Mouse (Mus musculus) kidney, adult 2 months (tissue): ENCODE measurements around the gene Osbpl3. TPM values are rescaled to one million over a fixed set of nuclear protein-coding genes. Genes with fewer than 3 reads are reported as not detected.

Source experiments
- DNase-seq: peaks from one replicate; pipeline ENCODE4 v3.0.0; 2021
- H3K27ac ChIP-seq: fragments of 200-500 bp; 2 replicates; pipeline ENCODE4 v1.5.1; 2012; ENCODE audit warnings: low read depth, low read length, control low read depth, inconsistent platforms; ENCODE audit not compliant: insufficient read depth
- H3K27me3 ChIP-seq: fragments of 200-500 bp; replicated peaks from 2 replicates; pipeline ENCODE4 v1.6.1; 2012; ENCODE audit warnings: mild to moderate bottlenecking, moderate library complexity, low read length, inconsistent platforms; ENCODE audit not compliant: control insufficient read depth, insufficient read depth
- H3K36me3 ChIP-seq: fragments of 200-500 bp; 2 replicates; pipeline ENCODE4 v1.6.1; 2012; ENCODE audit warnings: mild to moderate bottlenecking, moderate library complexity, low read length, inconsistent platforms; ENCODE audit not compliant: control insufficient read depth, insufficient read depth
- H3K4me1 ChIP-seq: fragments of 200-500 bp; 2 replicates; pipeline ENCODE4 v1.6.1; 2011; ENCODE audit warnings: low read length; ENCODE audit not compliant: control insufficient read depth, insufficient read depth
- H3K4me3 ChIP-seq: fragments of 200-500 bp; 2 replicates; pipeline ENCODE4 v1.5.1; 2011; ENCODE audit warnings: mild to moderate bottlenecking, low read depth, low read length, control low read depth; ENCODE audit not compliant: insufficient read depth
- CTCF ChIP-seq: fragments of 200-500 bp; conservative IDR thresholded peaks from 2 replicates; pipeline ENCODE4 v1.5.1; 2011; ENCODE audit warnings: low read depth, mild to moderate bottlenecking, control low read depth, low read length, moderate library complexity, mixed read lengths; ENCODE audit not compliant: insufficient read depth, insufficient read length
- POLR2A ChIP-seq: fragments of 200-500 bp; IDR thresholded peaks from one replicate; pipeline ENCODE4 v1.6.1; 2011; ENCODE audit warnings: low read depth, low read length, control low read depth
- WGBS: fragments of 180-500 bp; shearing (Covaris S2); methylation state at CpG from one replicate; pipeline ENCODE4 v1.1.7; 2018; 5-methylcytosine and 5-hydroxymethylcytosine counted together
- polyA plus RNA-seq: library from polyadenylated mRNA; depleted of rRNA; stranded (reverse); fragments of >200 nt; gene quantifications from 2 replicates; pipeline ENCODE4 v1.2.3, GENCODE M21; 2012

The Osbpl3 gene
- polyA plus RNA-seq, 1 experiment, result 33.0 TPM

DNA sequence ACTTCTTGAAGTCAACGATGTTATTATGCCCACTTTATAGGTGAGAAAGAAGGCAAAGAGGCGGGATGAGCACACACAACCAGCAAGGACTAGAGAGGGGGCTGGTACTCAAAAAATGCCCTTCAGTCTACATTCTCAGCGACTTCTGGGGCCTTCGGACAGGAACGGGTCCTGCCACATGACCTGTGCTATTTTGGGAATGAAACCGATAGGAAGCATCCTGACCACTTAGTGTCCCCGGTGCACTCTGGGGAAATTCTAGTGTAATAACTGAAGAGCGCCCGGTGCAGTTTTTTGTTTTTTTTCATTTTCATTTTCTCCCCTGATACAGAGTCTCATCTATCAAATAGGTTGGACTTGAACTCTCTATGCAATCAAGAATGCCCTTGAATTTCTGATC, 130.5 kb downstream of the Osbpl3 start:
- H3K4me3 ChIP-seq, result no peak overlapping the region
- WGBS, result 72% methylated on average over 9 of the region's 9 CpGs
- no peaks in the 10 kb centered on the region; the same call in 1 of the 2 replicates for H3K36me3 ChIP-seq
- DNase-seq, result no peak
- H3K27me3 ChIP-seq, result no peaks in the 10 kb centered on the region
- no peak overlapping the region for H3K27ac ChIP-seq
- H3K4me1 ChIP-seq, result no peaks in the 10 kb centered on the region
- TF ChIP-seq POLR2A (no peak), CTCF (no peak)

DNA sequence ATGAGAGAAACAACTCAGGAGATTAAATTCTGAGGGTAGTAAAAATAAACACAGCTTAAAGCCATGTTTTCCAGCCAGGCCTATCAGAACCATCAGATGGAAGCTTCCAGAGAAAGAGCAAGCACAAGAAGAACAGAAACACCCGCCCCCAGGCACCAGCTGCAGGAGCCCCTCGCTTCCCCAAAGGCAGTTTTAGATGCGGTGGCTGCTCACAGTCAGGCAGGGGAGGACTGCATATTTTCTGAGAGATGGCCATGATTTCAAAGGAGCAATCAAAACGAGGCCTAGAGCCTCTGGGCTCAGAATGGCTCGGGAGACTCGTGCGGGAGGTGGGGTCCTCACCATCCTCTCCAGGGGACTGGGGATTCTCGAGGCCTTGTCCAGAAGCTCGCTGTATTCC, 133.4 kb downstream of the Osbpl3 start:
- Histone ChIP-seq H3K4me3 (no peak overlapping the region), H3K4me1 (no peaks in the 10 kb centered on the region), H3K36me3 (no peaks in the 10 kb centered on the region; the same call in 1 of the 2 replicates), H3K27ac (no peak overlapping the region), H3K27me3 (no peaks in the 10 kb centered on the region)
- DNase-seq, result no peak
- WGBS, result 72% methylated on average over 9 of the region's 9 CpGs
- TF ChIP-seq CTCF (no peak), POLR2A (no peak)

DNA sequence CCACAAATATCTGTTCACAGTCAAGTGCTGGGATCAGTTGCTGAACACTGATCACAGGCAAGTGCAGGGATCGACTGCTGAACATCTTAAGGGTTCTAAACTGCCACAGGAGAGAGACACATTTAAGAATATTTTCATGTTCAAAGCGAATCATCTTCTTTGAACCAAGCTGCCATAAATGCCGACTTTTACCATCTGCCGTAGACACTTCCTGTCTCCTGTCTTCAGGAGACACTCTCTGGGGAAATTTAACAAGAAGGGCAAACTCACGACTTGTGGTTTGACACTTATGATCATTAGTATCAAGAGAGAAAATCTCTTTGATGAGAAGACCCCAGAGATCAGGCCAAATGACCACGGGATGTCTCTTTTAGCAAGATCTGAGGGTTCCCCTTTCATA, 134.3 kb downstream of the Osbpl3 start:
- Histone ChIP-seq H3K36me3 (no peaks in the 10 kb centered on the region; the same call in 1 of the 2 replicates), H3K27me3 (no peaks in the 10 kb centered on the region), H3K27ac (no peak overlapping the region), H3K4me3 (no peak overlapping the region), H3K4me1 (no peaks in the 10 kb centered on the region)
- no peak for TF ChIP-seq CTCF
- TF ChIP-seq POLR2A, result no peak
- no peak for DNase-seq
- 76% methylated on average over 6 of the region's 6 CpGs for WGBS

DNA sequence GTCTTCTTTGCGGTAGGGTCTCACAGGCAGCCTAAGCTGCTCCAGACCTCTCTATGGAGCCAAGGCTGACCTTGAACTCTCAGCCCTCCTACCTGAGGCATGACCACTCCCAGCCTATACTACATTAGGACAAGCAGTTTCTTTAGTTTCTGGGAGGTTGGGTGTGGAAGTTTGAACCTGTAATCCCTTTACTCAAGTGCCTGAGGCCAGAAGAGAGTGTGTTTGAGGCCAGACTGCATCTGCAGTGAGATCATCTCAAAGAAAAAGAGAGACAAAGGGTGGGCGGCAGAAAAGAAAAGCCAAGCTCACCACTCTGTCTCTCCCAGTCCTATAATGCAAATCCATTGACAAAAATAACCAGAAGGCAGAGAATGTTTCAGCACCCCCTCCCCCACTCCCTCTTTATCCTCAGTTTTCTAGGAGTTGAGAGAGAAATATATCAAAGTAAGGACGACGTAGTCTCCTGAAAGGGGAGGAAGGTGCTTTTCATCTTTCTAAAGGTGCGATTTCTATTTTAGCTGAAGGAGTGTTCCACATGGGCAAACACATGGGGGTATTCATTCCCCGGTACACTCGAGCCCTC, 137.3 kb downstream of the Osbpl3 start:
- no peak overlapping the region for H3K4me3 ChIP-seq
- 71% methylated on average over 7 of the region's 7 CpGs for WGBS
- no peaks in the 10 kb centered on the region for H3K4me1 ChIP-seq
- no peak for DNase-seq
- H3K27me3 ChIP-seq, result no peaks in the 10 kb centered on the region
- H3K36me3 ChIP-seq, result no peaks in the 10 kb centered on the region; the same call in 1 of the 2 replicates
- no peak overlapping the region for H3K27ac ChIP-seq
- TF ChIP-seq CTCF (no peak), POLR2A (no peak)

DNA sequence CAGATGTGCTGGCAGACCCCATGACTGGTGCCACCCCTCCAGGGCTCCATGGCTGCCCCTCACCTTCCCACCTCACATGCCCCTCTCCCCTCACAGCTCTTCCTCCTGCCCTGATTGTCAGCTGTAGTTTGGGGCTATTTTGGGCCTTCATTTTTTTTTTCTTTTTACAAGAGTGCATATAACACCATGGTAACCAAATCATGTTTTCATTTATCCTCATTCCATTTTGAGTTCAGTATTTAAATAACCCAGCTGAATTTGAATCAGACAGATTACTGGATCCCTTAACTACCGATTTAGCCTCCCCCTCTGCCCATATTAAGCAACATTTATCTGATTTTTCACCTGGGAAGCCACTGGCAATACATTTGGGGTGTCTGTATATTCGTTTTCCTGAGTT, 137.9 kb downstream of the Osbpl3 start:
- no peaks in the 10 kb centered on the region for H3K27me3 ChIP-seq
- 65% methylated on average over 2 of the region's 2 CpGs for WGBS
- TF ChIP-seq CTCF (no peak), POLR2A (no peak)
- H3K4me3 ChIP-seq, result no peak overlapping the region
- H3K4me1 ChIP-seq, result no peaks in the 10 kb centered on the region
- H3K36me3 ChIP-seq, result no peaks in the 10 kb centered on the region; the same call in 1 of the 2 replicates
- H3K27ac ChIP-seq, result no peak overlapping the region
- no peak for DNase-seq

DNA sequence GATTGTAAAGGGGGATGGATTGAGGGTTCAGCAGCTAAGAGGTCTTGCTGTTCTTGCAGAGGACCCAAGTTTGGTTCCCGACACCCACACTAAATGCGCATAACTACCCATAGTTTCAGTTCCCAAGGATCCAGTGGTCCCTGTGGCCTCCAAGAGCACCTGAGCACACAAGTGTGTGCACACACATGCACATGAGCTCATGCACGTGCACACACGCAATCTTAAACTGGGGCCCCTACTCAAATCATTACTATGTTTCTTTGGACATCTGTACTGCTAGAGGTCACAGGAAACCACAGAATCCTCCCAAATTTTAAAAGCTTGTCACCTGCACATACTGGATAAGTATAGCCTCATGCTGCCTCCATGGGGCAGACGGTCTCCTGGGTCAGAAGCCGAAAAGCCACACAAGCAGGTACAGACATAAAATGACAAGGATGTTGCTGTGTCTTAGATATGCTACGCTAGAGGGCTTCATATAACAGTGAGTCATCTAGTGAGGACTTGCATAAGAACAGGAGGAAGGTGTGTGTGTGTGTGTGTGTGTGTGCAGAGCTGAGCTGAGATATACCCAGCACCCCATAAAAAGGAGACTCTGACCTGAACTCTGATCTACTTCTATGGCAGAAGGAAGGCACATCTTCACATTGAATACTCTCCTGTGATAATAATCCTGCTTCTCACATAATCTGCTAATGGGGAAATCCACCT, 139.1 kb downstream of the Osbpl3 start:
- no peaks in the 10 kb centered on the region for H3K27me3 ChIP-seq
- H3K27ac ChIP-seq, result no peak overlapping the region
- 94% methylated on average over 7 of the region's 7 CpGs for WGBS
- H3K4me3 ChIP-seq, result no peak overlapping the region
- H3K36me3 ChIP-seq, result no peaks in the 10 kb centered on the region; the same call in 1 of the 2 replicates
- H3K4me1 ChIP-seq, result no peaks in the 10 kb centered on the region
- DNase-seq, result no peak
- TF ChIP-seq POLR2A (no peak), CTCF (no peak)

DNA sequence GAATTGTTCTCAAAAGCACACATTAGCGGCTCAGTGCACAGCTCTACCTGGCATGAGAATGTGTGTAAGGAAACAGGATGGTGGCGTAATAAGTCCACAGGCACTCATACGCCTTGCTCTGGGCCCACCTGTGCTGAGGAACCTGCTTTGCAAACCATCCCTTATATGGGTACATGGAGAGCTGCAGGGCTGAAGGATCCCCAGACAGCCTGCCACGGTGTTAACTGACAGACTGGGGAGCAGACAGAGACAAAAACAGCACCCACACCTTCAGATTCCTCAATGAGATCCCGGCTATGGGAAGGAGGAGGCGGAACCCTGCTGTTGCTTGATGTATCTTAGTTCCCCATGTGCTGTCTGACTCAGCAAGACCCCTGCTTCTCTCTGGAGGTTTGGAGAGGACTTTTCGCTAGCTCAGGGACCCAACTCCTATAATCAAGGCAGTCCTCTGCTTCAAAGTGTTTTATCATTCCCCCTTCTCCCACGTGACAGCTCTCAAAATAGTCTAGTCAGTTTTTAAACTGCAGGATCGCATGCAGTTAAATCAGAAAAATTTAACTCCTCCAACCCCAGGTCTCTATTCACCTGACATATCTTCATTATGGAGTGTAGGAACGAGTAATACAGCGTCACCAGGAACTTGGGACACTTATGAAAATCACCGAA, 141.5 kb downstream of the Osbpl3 start:
- 76% methylated on average over 12 of the region's 12 CpGs for WGBS
- Histone ChIP-seq H3K4me3 (no peak overlapping the region), H3K4me1 (no peaks in the 10 kb centered on the region), H3K27me3 (no peaks in the 10 kb centered on the region), H3K27ac (no peak overlapping the region), H3K36me3 (peaks cover 3% of the 10 kb centered on the region; the same call in 1 of the 2 replicates)
- DNase-seq, result no peak
- no peak for TF ChIP-seq CTCF
- no peak for TF ChIP-seq POLR2A
